Mouse (Mus musculus) brain, embryonic 14.5 days (tissue): ENCODE data around the gene Msh5. TPM values are rescaled to one million over a fixed set of nuclear protein-coding genes. Genes with fewer than 3 reads are reported as not detected.

ENCODE experiments used
- DNase-seq: peaks from one replicate; pipeline ENCODE4 v3.0.0-alpha.2; 2011; ENCODE audit warnings: low read depth
- CTCF ChIP-seq: fragments of 200-500 bp; IDR thresholded peaks from 2 replicates; pipeline ENCODE4 v1.5.1; 2012; ENCODE audit warnings: inconsistent platforms, mild to moderate bottlenecking, moderate library complexity, borderline replicate concordance; ENCODE audit not compliant: insufficient read depth, insufficient read length; ENCODE audit errors: extremely low read depth
- POLR2A ChIP-seq: fragments of 200-500 bp; IDR thresholded peaks from 2 replicates; pipeline ENCODE4 v1.6.1; 2012; ENCODE audit warnings: mild to moderate bottlenecking, inconsistent platforms, borderline replicate concordance; ENCODE audit not compliant: poor library complexity, insufficient read depth, insufficient read length, severe bottlenecking; ENCODE audit errors: extremely low read depth
- polyA plus RNA-seq: library from polyadenylated mRNA; depleted of rRNA; stranded (reverse); fragments of >200 nt; gene quantifications from 2 replicates; pipeline ENCODE4 v1.2.3, GENCODE M21; 2012

Gene Msh5
- polyA plus RNA-seq, 1 experiment = 4.2 TPM

DNA sequence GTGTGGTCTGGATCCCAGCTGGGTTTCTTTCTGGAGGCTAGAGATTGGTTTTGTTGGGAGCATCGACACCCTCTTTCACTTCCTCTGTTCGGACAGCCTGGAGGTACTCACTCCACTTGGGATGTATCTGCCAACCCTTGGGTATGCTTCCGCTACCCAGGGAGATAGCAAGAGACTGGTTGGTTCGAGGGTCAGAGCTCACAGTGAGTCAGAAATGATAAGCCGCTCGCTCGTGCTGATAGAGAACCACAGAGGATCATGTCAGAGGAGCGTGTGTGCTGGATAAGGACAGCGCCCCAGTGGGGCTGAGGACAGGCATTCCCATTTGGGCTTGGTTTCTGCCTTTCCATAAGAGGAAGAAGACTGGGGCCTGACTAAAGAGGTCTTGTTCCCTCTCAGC lies 33.2 kb upstream of the Msh5 start:
- TF ChIP-seq CTCF (no peak), POLR2A (no peak)
- DNase-seq = no peak

DNA sequence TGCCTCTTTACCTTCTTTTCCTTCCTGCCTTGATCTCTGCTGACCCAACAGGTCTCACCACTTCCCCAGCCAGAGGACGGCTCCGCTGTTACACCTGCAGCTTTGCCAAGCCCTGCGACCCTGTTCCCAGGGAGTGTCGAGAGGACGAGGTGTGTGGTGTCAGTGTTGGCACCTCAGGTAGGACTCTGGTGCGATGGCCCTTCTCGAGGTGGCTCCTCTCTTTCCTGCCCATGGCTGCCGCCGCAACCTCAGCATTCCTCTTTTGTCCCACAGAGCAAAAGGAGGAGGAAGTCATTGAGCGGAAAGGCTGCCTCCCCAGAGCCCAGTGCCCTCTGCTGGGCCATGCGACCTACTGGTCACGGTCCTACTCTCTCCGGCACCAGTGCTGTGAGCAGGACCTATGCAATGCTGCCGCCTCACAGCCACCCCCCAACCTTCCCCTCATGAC lies 31.3 kb upstream of the Msh5 start, which contains the start of gene Ly6g6d:
TSS of gene Ly6g6d (minus strand) at position 280 of the 448 bp plus-strand sequence.
- peak; percentile 44 for DNase-seq
- no peak for TF ChIP-seq POLR2A
- TF ChIP-seq CTCF = peak; percentile 37; the same call in 1 of the 2 replicates

GRCm38 (mm10) chr17:35077285-35077684 lies 30.7 kb upstream of the Msh5 start:
- DNase-seq = peak; percentile 24
- TF ChIP-seq CTCF (no peak), POLR2A (no peak)

GRCm38 (mm10) chr17:35076507-35077176 lies 30.1 kb upstream of the Msh5 start, which contains the start of gene Ly6g6e:
Gene Ly6g6e (plus strand): TSS chr17:35076902.
- TF ChIP-seq CTCF (no peak), POLR2A (no peak)
- DNase-seq = peak; percentile 76

GRCm38 (mm10) chr17:35074097-35074496 lies 27.6 kb upstream of the Msh5 start:
- peak; percentile 23 for DNase-seq
- TF ChIP-seq POLR2A (no peak), CTCF (no peak)

GRCm38 (mm10) chr17:35071454-35071853 lies 24.9 kb upstream of the Msh5 start:
- DNase-seq = no peak
- TF ChIP-seq POLR2A (no peak), CTCF (no peak)

- DNase-seq = no peak
- TF ChIP-seq CTCF (no peak), POLR2A (no peak)
Measured at GRCm38 (mm10) chr17:35070556-35071229, 24.1 kb upstream of the Msh5 start.

- no peak for TF ChIP-seq CTCF
- TF ChIP-seq POLR2A = no peak
- no peak for DNase-seq
Measured at GRCm38 (mm10) chr17:35068213-35068914, 21.8 kb upstream of the Msh5 start.

DNA sequence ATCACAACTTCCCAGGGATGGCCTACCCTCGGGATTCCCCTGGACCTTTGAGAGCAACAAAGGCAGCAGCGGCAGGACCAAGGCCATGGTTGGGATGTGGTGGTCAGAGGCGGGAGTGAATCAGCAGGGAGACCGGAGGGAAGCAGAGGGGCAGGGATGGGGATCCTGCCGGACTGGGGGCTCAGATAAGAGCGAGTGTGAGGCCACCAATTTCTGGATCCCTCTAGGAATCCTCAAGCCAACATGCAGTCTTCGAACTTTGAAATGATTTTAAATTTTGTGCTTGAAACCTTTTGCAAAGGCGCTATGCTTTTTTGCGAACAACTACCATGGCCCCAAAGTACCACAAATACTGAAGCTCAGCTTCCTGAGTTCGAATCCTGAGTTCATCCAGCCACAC lies 19.5 kb upstream of the Msh5 start, which contains the start of gene Mpig6b:
TSS of gene Mpig6b (minus strand) at position 101 of the 400 bp plus-strand sequence.
- DNase-seq = no peak
- TF ChIP-seq POLR2A (no peak), CTCF (no peak)

DNA sequence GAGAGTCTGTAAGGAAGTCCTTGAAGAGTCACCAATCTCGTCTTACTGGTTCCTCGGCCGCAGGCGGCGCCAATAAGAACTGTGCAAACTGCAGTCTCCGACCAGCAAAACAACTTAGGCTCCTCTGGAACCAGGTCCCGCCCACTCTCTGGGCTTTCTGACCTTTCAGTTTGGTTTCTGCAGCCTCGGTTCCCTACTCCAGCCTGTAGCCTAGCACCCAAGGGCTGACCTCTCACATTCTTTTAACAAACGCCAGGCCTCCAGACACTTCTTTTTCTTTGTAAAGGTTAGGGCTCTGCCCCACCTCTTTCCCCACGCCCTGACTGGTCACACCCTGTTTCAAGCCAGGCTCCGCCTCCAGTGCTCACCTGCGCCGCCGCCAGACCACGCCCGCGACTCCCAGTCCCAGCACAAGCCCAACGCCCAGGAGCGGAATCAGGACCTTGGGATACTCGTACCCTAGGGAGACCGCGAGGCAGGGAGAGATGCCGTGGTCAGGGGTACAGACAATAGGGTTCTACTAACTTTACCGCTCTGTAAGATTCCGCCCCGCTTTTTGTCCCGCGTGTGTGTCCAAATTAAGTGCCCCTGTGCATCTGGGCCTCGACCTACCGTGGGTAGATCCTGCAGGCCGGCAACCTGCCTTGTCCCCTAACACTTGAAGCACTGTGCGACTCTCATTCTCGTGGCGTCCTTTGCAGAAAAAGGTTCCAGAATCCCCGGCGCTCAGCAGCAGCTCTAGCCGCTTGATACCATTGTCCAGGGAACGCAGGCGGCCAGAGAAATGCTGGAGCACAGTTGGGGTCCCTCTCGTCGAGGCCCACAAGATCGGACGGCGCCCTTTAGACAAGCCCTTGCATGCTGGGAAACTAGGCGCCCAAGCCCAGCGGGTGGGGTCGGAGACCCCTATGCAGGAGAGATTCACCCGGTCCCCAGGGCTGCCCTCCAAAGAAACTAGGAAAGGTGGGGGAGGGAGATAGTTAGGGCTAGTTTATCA lies 18.7 kb upstream of the Msh5 start, which contains the start of gene Ly6g6c:
TSS of gene Ly6g6c (plus strand) at position 438 of the 997 bp plus-strand sequence.
- TF ChIP-seq CTCF = no peak
- no peak for TF ChIP-seq POLR2A
- DNase-seq = no peak

GRCm38 (mm10) chr17:35064378-35064877 lies 17.9 kb upstream of the Msh5 start:
- DNase-seq = no peak
- TF ChIP-seq POLR2A (no peak), CTCF (no peak)
